Comparison of ENCODE assay signal across 26 mouse cellular contexts in the genomic region with DNA sequence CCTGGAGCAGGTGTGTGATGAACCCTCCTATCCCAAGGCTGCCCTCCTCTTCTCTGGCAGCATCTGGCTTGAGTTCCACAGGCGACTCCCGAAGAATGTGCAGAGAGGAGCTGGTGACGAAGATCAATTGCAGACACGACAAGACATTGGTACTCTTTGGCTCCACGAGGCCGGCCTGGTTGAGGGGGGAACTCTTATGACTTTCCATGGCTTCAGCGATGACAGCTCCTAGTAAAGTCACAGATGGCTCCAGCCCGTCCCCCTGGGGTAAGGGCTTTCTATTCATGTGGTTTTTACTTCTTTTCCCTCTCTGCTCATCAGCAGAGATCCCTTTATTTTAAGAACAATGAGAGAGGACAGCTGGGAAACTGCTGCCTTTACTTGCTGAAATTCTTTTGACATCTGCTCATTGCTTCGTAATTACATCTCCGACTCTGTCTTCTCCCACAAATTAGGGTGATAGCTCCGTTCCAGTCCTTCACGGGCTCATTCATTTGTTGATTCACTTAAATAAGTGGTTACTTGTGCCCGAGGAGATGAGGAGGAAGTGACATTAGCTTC.
DNase-seq lines count a peak whose midpoint lies in the region; ATAC-seq lines count a peak whose summit lies in the region.
"Had no signal": no experiment of that assay in that cellular context is flagged by ENCODE, and none has a peak within 500 bp of the region (broad histone marks: within the 10 kb centered on the region; RNA-seq: fewer than 3 reads in every experiment).

No protein-coding gene starts in this region.

- H3K4me2 ChIP-seq in heart, embryonic 11.5 days: no peak overlapping the region
- H3K4me2 ChIP-seq: embryonic facial prominence, embryonic 15.5 days; heart, embryonic 15.5 days; kidney, embryonic 15.5 days; limb, embryonic 13.5 days; liver, embryonic 12.5 days; midbrain, embryonic 11.5 days; stomach, embryonic 15.5 days had no signal

- H3K4me1 ChIP-seq in heart, embryonic 11.5 days (ENCODE audit: control insufficient read depth, insufficient read depth, low read length): peaks cover 20% of the 10 kb centered on the region
- H3K4me1 ChIP-seq: liver, embryonic 12.5 days; stomach, embryonic 15.5 days had no signal

- H3K27me3 ChIP-seq in heart, embryonic 11.5 days (ENCODE audit: control insufficient read depth, insufficient read depth, low read length): 0 out of 2 replicates have a peak, but pooled peaks cover 9% of the 10 kb centered on the region
- H3K27me3 ChIP-seq: liver, embryonic 12.5 days; stomach, embryonic 15.5 days had no signal

- H3K4me3 ChIP-seq in heart, embryonic 11.5 days (ENCODE audit: low read depth, low read length): no peak overlapping the region
- H3K4me3 ChIP-seq: embryonic facial prominence, embryonic 15.5 days; heart, adult 2 months; heart, embryonic 15.5 days; kidney, embryonic 15.5 days; limb, embryonic 13.5 days; liver, embryonic 12.5 days; stomach, embryonic 15.5 days had no signal

- no peak overlapping the region for H3K9ac ChIP-seq in heart, embryonic 11.5 days (ENCODE audit: low read depth, low read length)
- H3K9ac ChIP-seq: embryonic facial prominence, embryonic 15.5 days; heart, embryonic 15.5 days; kidney, embryonic 15.5 days; limb, embryonic 13.5 days; liver, embryonic 12.5 days; stomach, embryonic 15.5 days had no signal

- DNase-seq in heart, adult 11 months: peak; percentile 53
- peak; percentile 5 for DNase-seq in brain, adult 2 months (ENCODE audit: low read depth, low spot score)
- peak; percentile 30 for DNase-seq in embryo, embryonic 10.5 days (ENCODE audit: low spot score)
- DNase-seq in mesoderm, embryonic 11.5 days (ENCODE audit: low read depth, low spot score): peak; percentile 26
- no peak for DNase-seq in spleen, adult 12 weeks (ENCODE audit: low spot score)
- no peak for DNase-seq in adrenal gland, postnatal 14 days
- DNase-seq: adrenal gland, adult 8-10 months; cerebellum, adult 11 months; cerebellum, adult 9-11 months; gastrocnemius, postnatal 25 days; heart, adult 2 months; heart, postnatal 36 days; kidney, postnatal 4 days; lung, adult 18-20 months; lung, postnatal 10 days; thymus, postnatal 25 days had no signal

- no peaks in the 10 kb centered on the region for H3K36me3 ChIP-seq in heart, embryonic 11.5 days (ENCODE audit: control insufficient read depth, insufficient read depth, low read length)
- H3K36me3 ChIP-seq: embryonic facial prominence, embryonic 15.5 days; heart, embryonic 15.5 days; kidney, embryonic 15.5 days; limb, embryonic 13.5 days; liver, embryonic 12.5 days; stomach, embryonic 15.5 days had no signal

- no peaks in the 10 kb centered on the region for H3K9me3 ChIP-seq in heart, embryonic 11.5 days (replicated peaks; ENCODE audit: control insufficient read depth, low read length)
- H3K9me3 ChIP-seq: embryonic facial prominence, embryonic 15.5 days; heart, embryonic 15.5 days; kidney, embryonic 15.5 days; limb, embryonic 13.5 days; liver, embryonic 12.5 days; stomach, embryonic 15.5 days had no signal

- 44% methylated on average over 13 of the region's 13 CpGs for WGBS in heart, embryonic 11.5 days (ENCODE audit: insufficient replicate concordance)

- ATAC-seq in heart, embryonic 11.5 days (replicated peaks; ENCODE audit: insufficient number of reproducible peaks, low FRiP score, low TSS enrichment): no peak
- ATAC-seq: activated CD4-positive, CD25-positive, alpha-beta regulatory T cell, adult 4 months; intestine, postnatal 0 days; liver, embryonic 12.5 days had no signal

- no peak overlapping the region for H3K27ac ChIP-seq in heart, embryonic 11.5 days (ENCODE audit: low read depth, low read length)
- H3K27ac ChIP-seq: embryonic facial prominence, embryonic 15.5 days; heart, adult 2 months; heart, embryonic 15.5 days; kidney, embryonic 15.5 days; limb, embryonic 13.5 days; liver, embryonic 12.5 days; stomach, embryonic 15.5 days had no signal

Comparison
In these comparisons a context has a peak if more than half of its experiments do, and no peak if none do; other contexts are left out.
1. DNase-seq: peak in heart, adult 11 months (single experiment), brain, adult 2 months (single experiment), embryo, embryonic 10.5 days (single experiment) and mesoderm, embryonic 11.5 days (single experiment); none in spleen, adult 12 weeks (single experiment) and adrenal gland, postnatal 14 days (single experiment).